Mouse (Mus musculus): ENCODE data around the gene Olfr1135.

The Olfr1135 gene

GRCm38 (mm10) chr2:87673564-87673963 is at the start of gene Olfr1135:
Gene Olfr1135, minus strand, starts transcription at chr2:87673664.
- in situ Hi-C loops (cut with MboI, MseI): no loop called here

- in situ Hi-C loops (cut with MboI, MseI): no loop called here
Measured at GRCm38 (mm10) chr2:87713079-87713478, 39.6 kb upstream of the Olfr1135 start, which contains the start of gene Olfr1137. Gene Olfr1137, minus strand, starts transcription at chr2:87713179.

GRCm38 (mm10) chr2:87693847-87694246 is 20.4 kb upstream of the Olfr1135 start, which contains the start of gene Olfr1136:
Gene Olfr1136, minus strand, starts transcription at chr2:87693947.
- in situ Hi-C loops (cut with MboI, MseI): no loop called here

GRCm38 (mm10) chr2:87658360-87658759 is 15.1 kb downstream of the Olfr1135 start, which contains the start of gene Olfr1134:
Gene Olfr1134, minus strand, starts transcription at chr2:87658460.
- in situ Hi-C loops (cut with MboI, MseI): loop anchor here (10.0 kb wide), 1 partner anchor 1936 kb away; the partner anchor contains the start of gene Olfr1246

- in situ Hi-C loops (cut with MboI, MseI): no loop called here
Measured at GRCm38 (mm10) chr2:87647274-87647673, 26.2 kb downstream of the Olfr1135 start, which contains the start of gene Olfr1133. Gene Olfr1133, minus strand, starts transcription at chr2:87647374.

- in situ Hi-C loops (cut with MboI, MseI): no loop called here
Measured at GRCm38 (mm10) chr2:87642441-87642840, 31.0 kb downstream of the Olfr1135 start.

GRCm38 (mm10) chr2:87637435-87637834 is 36.0 kb downstream of the Olfr1135 start, which contains the start of gene Olfr1132:
Gene Olfr1132, minus strand, starts transcription at chr2:87637535.
- in situ Hi-C loops (cut with MboI, MseI): no loop called here

GRCm38 (mm10) chr2:87626804-87627203 is 46.7 kb downstream of the Olfr1135 start, which contains the start of gene Olfr1131:
Gene Olfr1131, plus strand, starts transcription at chr2:87627104.
- in situ Hi-C loops (cut with MboI, MseI): no loop called here

Measured in T-helper 2 cell (primary cell).